In genomic region chr12:104477501-104477900, GRCm38 (mm10) we compare ENCODE assay signal across 18 mouse cellular contexts. TPM values are rescaled to one million over a fixed set of nuclear protein-coding genes. Genes with fewer than 3 reads are reported as not detected.
"Had no signal": no experiment of that assay in that cellular context is flagged by ENCODE, and none has a peak within 500 bp of the region (broad histone marks: within the 10 kb centered on the region; RNA-seq: fewer than 3 reads in every experiment).

No protein-coding gene starts in this region.

- DNase-seq: kidney, adult 2 months; kidney, postnatal 25 days; left cerebral cortex, postnatal 4 days; lung, postnatal 14 days; right cerebral cortex, postnatal 14 days; thymus, adult 2 months; thymus, postnatal 36 days had no signal

- ATAC-seq: liver, embryonic 12.5 days; midbrain, embryonic 13.5 days had no signal

- H3K27ac ChIP-seq: kidney, embryonic 15.5 days; limb, embryonic 15.5 days; liver, embryonic 12.5 days; lung, embryonic 15.5 days; midbrain, embryonic 13.5 days; neural tube, embryonic 13.5 days; stomach, embryonic 15.5 days had no signal

- H3K36me3 ChIP-seq: kidney, embryonic 15.5 days; limb, embryonic 15.5 days; liver, embryonic 12.5 days; lung, embryonic 15.5 days; midbrain, embryonic 13.5 days; neural tube, embryonic 13.5 days; stomach, embryonic 15.5 days had no signal

- H3K9me3 ChIP-seq: kidney, embryonic 15.5 days; limb, embryonic 15.5 days; liver, embryonic 12.5 days; lung, embryonic 15.5 days; midbrain, embryonic 13.5 days; neural tube, embryonic 13.5 days; stomach, embryonic 15.5 days had no signal

- H3K9ac ChIP-seq: kidney, embryonic 15.5 days; limb, embryonic 15.5 days; liver, embryonic 12.5 days; lung, embryonic 15.5 days; midbrain, embryonic 13.5 days; neural tube, embryonic 13.5 days; stomach, embryonic 15.5 days had no signal

- H3K4me2 ChIP-seq: kidney, embryonic 15.5 days; limb, embryonic 15.5 days; liver, embryonic 12.5 days; lung, embryonic 15.5 days; midbrain, embryonic 13.5 days; neural tube, embryonic 13.5 days; stomach, embryonic 15.5 days had no signal

- H3K4me3 ChIP-seq: kidney, embryonic 15.5 days; limb, embryonic 15.5 days; liver, embryonic 12.5 days; lung, embryonic 15.5 days; midbrain, embryonic 13.5 days; neural tube, embryonic 13.5 days; stomach, embryonic 15.5 days had no signal

RNA-seq across cellular contexts. Expression of gene Gsc, which starts 4.4 kb away (rescaled TPM):
- total RNA-seq: layer of hippocampus, adult 18-20 months; layer of hippocampus, postnatal 10 days; left cerebral cortex, postnatal 4 days; megakaryocyte-erythroid progenitor cell, adult 5-6 weeks had no signal
- polyA plus RNA-seq: kidney, adult 2 months; kidney, embryonic 15.5 days; liver, embryonic 12.5 days; liver, embryonic 16.5 days; neural tube, embryonic 13.5 days had no signal
